Mouse (Mus musculus): ENCODE results near the gene Tnfrsf13c.

The Tnfrsf13c gene

DNA sequence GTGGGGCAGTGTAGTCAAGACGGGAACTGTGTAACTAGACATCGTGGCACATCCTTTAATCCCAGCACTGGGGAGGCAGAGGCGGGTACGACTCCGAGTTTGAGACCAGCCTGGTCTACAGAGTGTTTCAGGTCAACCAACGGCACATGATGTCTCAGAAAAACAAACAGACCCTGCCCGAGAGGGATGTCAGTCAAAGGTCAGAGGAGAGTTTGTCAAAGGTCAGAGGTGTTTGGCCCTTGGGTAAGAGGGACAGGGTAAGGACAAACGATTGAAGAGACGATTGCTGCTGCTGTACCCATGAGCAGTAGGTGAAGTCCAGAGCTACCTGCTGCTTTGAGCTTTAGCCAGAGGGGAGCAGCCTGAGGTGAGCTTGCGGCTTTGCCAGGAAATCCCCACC lies 40.6 kb downstream of the Tnfrsf13c start:
- DNase-seq (ENCODE audit: low spot score), result no peak

DNA sequence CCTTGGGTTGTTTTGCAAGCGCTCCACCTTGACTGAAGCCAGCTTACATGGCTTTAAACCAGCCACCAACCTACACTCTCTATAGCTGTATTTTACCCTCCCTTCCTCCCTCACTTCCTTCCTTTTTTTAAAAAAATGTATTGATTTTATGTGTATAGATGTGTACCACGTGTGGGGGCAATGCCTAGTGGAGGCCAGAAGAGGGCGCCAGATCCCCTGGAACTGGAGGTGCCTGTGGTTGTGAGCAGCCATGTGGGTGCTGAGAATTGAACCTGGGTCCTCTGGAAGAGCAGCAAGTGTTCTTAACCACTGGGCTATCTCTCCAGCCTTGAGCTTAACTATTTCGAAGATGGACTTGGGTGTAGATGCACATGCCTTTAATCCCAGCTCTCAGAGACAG lies 41.9 kb downstream of the Tnfrsf13c start:
- DNase-seq (ENCODE audit: low spot score), result no peak

GRCm38 (mm10) chr15:82181131-82181530 lies 43.0 kb downstream of the Tnfrsf13c start:
- DNase-seq (ENCODE audit: low spot score), result no peak

- no peak for DNase-seq (ENCODE audit: low spot score)
Measured at GRCm38 (mm10) chr15:82177743-82178290, 46.4 kb downstream of the Tnfrsf13c start.

DNA sequence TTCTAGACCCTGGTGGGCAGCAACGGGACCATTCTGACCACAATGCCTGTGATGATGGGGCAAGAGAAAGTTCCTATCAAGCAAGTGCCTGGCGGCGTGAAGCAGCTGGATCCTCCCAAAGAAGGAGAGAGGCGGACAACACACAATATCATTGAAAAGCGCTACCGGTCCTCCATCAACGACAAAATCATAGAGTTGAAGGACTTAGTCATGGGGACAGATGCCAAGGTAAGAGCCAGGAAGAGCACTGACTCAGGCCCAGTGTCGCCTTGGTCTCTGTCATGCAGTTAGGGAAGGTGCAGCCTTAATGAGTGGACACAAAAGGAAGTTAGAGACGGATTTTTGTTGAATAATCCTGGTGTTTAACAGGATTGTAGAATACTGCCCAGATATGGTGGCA lies 49.1 kb downstream of the Tnfrsf13c start:
- no peak for DNase-seq (ENCODE audit: low spot score)

DNA sequence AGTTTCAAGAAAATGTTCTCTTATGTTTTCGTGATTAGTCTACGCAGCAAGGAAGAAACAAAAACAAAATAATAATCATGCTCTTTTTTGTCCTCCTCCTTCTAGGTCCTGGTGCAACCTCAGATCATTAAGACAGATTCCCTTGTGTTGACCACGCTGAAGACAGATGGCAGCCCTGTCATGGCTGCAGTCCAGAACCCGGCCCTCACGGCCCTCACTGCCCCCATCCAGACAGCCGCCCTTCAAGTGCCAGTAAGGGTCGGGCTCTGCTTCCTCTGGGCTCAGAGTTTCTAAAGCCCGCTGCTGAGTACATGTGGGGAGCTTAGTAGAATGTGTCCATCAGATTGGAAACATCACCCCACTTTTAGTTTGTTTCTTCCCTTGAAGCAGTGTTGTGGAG lies 51.5 kb downstream of the Tnfrsf13c start:
- DNase-seq (ENCODE audit: low spot score), result no peak
